Mouse (Mus musculus) small intestine, adult 2 months (tissue): Measurements from ENCODE around the gene Slc6a14. TPM values are rescaled to one million over a fixed set of nuclear protein-coding genes. Genes with fewer than 3 reads are reported as not detected.

ENCODE experiments used
- H3K27ac ChIP-seq: fragments of 200-500 bp; 2 replicates; pipeline ENCODE4 v1.5.1; 2012; ENCODE audit warnings: low read depth, low read length, control low read depth, inconsistent platforms; ENCODE audit not compliant: insufficient read depth
- H3K27me3 ChIP-seq: fragments of 200-500 bp; 2 replicates; pipeline ENCODE4 v1.6.1; 2012; ENCODE audit warnings: mild to moderate bottlenecking, moderate library complexity, low read length, inconsistent platforms; ENCODE audit not compliant: control insufficient read depth, insufficient read depth
- H3K36me3 ChIP-seq: fragments of 200-500 bp; 2 replicates; pipeline ENCODE4 v1.6.1; 2012; ENCODE audit warnings: mild to moderate bottlenecking, low read length, control low read depth, inconsistent platforms; ENCODE audit not compliant: control insufficient read depth, insufficient read depth
- H3K4me1 ChIP-seq: fragments of 200-500 bp; 2 replicates; pipeline ENCODE4 v1.6.1; 2012; ENCODE audit warnings: low read length, inconsistent platforms, mixed read lengths; ENCODE audit not compliant: control insufficient read depth, insufficient read depth, insufficient read length
- H3K4me3 ChIP-seq: fragments of 200-500 bp; 2 replicates; pipeline ENCODE4 v1.5.1; 2012; ENCODE audit warnings: low read depth, mild to moderate bottlenecking, control low read depth, inconsistent platforms, low read length, moderate library complexity
- CTCF ChIP-seq: fragments of 200-500 bp; IDR thresholded peaks from 2 replicates; pipeline ENCODE4 v1.5.1; 2012; ENCODE audit warnings: low read depth, mild to moderate bottlenecking, control low read depth, inconsistent platforms, low read length, moderate library complexity, mixed read lengths; ENCODE audit not compliant: insufficient replicate concordance, insufficient read length; ENCODE audit errors: extremely low read depth
- POLR2A ChIP-seq: fragments of 200-500 bp; IDR thresholded peaks from 2 replicates; pipeline ENCODE4 v1.6.1; 2012; ENCODE audit warnings: low read depth, mild to moderate bottlenecking, control low read depth, inconsistent platforms, low read length, moderate library complexity
- polyA plus RNA-seq: library from polyadenylated mRNA; depleted of rRNA; stranded (reverse); fragments of >200 nt; gene quantifications from 2 replicates; pipeline ENCODE4 v1.2.3, GENCODE M21; 2012; rRNA removed

Slc6a14 gene
- polyA plus RNA-seq, 1 experiment = not detected

GRCm38 (mm10) chrX:21744997-21745396, 30.3 kb downstream of the Slc6a14 start, which contains the start of gene Gm28269:
Gene Gm28269 (minus strand): TSS chrX:21745097.
- H3K27ac ChIP-seq = no peak within 1 kb of the TSS
- no peak for TF ChIP-seq POLR2A
- no peak for TF ChIP-seq CTCF
- H3K4me3 ChIP-seq = no peak within 1 kb of the TSS
- H3K36me3 ChIP-seq = no peaks in the 10 kb centered on the region
- no peaks in the 10 kb centered on the region for H3K4me1 ChIP-seq
- no peaks in the 10 kb centered on the region for H3K27me3 ChIP-seq

Other genes with a start within 250 kb of the Slc6a14 start
- not detected in 2 replicates for gene Agtr2, start 230.4 kb upstream of the Slc6a14 start, polyA plus RNA-seq
- gene Gm28269, start 30.2 kb downstream of the Slc6a14 start, polyA plus RNA-seq = not detected in 2 replicates